ENCODE assay signal across 14 mouse cellular contexts in genomic region chr17:54192231-54192573, GRCm38 (mm10).
"Had no signal": no experiment of that assay in that cellular context is flagged by ENCODE, and none has a peak within 500 bp of the region (broad histone marks: within the 10 kb centered on the region; RNA-seq: fewer than 3 reads in every experiment).

No protein-coding gene starts in this region.

- DNase-seq: kidney, adult 11 months; liver, postnatal 0 days; thymus, adult 2 months; thymus, postnatal 14 days; thymus, postnatal 4 days had no signal

- ATAC-seq: liver, postnatal 0 days; lung, postnatal 0 days had no signal

- H3K27me3 ChIP-seq: kidney, embryonic 15.5 days; limb, embryonic 12.5 days; limb, embryonic 15.5 days had no signal

- H3K27ac ChIP-seq: kidney, embryonic 15.5 days; limb, embryonic 12.5 days; limb, embryonic 15.5 days; liver, embryonic 14.5 days; macrophage; stomach, postnatal 0 days had no signal

- H3K9me3 ChIP-seq: kidney, embryonic 15.5 days; limb, embryonic 12.5 days; limb, embryonic 15.5 days had no signal

- H3K4me3 ChIP-seq: kidney, embryonic 15.5 days; limb, embryonic 12.5 days; limb, embryonic 15.5 days had no signal

- H3K4me1 ChIP-seq: kidney, embryonic 15.5 days; limb, embryonic 12.5 days had no signal

- H3K36me3 ChIP-seq: kidney, embryonic 15.5 days; limb, embryonic 12.5 days; limb, embryonic 15.5 days had no signal

- H3K4me2 ChIP-seq: kidney, embryonic 15.5 days; limb, embryonic 12.5 days; limb, embryonic 15.5 days; liver, embryonic 11.5 days; lung, embryonic 14.5 days had no signal

- H3K9ac ChIP-seq: kidney, embryonic 15.5 days; limb, embryonic 12.5 days; limb, embryonic 15.5 days; liver, embryonic 14.5 days; liver, postnatal 0 days; lung, embryonic 14.5 days had no signal
